Mouse (Mus musculus) B cell, adult 2 months (primary cell): ENCODE results near the gene Fgf2.
A peak's percentile ranks its signal among the peaks of the same experiment; 100 is the strongest.

Source experiments
- DNase-seq, 2 experiments: peaks; one replicate each; pipeline ENCODE4 v3.0.0; 2022

Gene Fgf2

DNA sequence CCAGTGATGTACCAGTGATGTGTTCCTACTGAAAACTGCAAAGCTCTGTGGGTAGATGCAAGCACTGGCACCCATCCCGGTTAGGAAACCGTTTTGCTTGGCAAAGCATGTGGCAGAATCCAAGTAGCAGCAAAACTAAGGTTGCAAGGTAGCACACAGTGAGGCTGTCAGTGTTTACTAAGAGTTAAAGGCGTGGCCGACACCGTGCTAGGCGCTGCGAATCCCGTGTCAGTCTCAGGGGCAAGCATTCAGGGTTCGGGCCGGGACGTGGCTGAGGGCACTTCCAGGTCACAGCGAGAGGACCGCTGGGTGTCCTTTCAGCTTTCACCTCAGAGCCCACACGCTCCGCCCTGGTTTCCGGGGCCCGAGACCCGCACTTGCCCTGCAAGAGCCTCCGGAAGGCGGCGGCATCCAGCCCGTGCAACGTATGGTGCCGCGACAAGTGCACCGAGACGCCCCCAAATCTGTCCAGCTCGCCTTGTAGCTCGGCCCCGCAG is 70.9 kb downstream of the Fgf2 start:
- no peak for DNase-seq

DNA sequence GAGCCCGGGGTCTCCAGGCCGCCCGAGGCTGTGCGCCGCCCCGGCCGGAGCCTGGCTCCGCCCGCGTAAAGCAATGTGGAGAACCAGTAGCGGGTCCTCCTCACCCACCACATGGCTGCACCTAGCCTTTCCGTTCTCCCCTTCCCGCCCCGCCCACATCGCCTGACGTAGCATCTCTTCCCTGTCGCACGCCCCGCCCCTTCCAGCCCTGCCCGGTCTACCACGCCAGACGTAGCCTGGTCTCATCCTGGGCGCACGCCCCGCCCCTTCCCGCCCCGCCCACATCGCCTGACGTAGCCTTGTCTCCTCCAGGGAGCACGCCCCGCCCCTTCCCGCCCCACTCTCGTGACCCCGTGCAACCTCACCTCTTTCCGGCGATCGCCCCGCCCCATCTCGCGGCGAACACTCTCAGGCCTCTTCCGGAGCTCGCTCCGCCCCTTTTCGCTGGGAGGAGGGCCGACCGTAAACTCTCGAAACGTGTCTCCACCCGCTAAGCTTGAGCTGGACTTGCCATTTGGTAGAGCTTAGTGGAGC is 71.4 kb downstream of the Fgf2 start, which contains the start of gene Spata5:
Spata5 (plus strand) TSS at position 439 of the 534 bp plus-strand sequence.
- peak; percentile 96 to 97 for DNase-seq

DNA sequence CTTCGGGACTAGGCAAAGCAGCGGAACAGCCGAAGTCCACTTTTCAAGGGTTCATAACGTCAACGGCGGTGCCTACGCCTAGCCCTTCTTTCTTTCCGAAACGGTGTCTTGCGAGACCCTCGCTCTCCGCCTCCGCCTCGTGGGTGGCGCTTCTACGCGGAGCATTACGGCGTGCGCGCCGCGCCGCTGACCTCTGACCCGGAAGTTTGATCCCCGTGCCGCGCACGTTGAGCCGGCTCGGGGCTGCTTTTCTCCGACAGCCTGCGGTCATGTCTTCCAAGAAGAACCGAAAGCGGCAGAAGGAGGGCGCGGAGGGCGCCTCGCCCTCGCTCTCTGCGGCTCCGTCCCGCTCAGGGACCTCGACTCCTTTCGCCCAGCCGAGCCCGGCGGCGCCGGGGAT is 71.9 kb downstream of the Fgf2 start, which contains the start of gene Nudt6:
Nudt6 (minus strand) TSS at position 140 of the 400 bp plus-strand sequence.
- peak; percentile 94 to 95 for DNase-seq

DNA sequence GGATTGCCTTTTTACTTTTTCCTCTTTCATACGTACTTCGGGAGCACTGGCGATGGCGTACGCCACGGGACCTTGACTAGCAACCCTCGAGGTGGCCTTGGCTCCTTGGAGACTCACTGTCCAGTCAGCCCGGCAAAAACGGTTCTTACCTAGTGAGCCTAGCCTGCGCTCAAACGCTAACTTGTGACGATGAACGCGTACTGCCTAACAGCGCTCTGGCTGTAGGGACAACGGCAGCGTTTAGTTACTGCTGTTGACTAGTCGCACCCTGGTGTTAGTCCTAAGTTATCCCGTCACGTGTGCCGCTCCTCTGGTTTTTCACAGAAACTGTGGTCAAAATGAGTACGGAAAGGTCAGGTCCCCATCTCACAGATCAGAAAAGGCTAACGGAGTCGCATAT is 72.5 kb downstream of the Fgf2 start:
- no peak for DNase-seq

DNA sequence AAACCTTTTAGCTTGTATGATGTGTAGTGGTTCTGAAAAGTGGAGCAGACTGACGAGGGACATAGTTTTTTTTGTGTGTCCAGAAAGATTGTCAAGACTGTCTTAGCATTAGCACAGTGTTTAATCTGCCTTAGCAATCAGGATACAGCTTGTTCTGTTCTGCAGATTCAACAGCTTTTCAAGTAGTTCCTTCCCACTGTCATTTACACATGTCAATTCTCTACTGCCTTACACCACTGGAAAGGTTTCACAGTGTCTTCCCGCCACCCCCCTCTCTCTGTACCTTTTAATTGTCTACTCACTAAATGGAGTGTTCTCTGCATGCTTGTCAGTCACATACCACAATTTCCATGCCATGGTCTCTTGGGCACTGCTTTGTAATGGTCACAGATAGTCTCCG is 73.0 kb downstream of the Fgf2 start:
- peak; percentile 4 to 6 for DNase-seq

DNA sequence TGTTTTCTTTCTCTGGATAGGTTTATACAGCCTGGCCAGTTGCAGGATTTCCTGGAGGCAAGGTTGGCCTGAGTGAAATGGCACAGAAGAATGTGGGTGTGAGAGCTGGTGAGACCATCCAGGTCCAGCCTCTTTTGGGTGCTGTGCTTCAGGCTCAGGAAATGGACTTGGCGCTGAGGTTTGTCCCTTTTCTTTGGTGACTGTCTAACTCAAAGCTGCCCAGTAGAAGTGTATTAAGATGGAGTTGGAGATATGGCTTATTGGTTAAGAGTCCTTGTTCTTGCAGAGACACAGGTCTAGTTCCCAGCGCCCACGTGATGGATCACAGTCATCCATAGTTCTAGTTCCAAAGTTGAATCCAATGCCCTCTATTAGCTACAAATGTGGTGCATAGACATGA is 77.9 kb downstream of the Fgf2 start:
- no peak for DNase-seq

DNA sequence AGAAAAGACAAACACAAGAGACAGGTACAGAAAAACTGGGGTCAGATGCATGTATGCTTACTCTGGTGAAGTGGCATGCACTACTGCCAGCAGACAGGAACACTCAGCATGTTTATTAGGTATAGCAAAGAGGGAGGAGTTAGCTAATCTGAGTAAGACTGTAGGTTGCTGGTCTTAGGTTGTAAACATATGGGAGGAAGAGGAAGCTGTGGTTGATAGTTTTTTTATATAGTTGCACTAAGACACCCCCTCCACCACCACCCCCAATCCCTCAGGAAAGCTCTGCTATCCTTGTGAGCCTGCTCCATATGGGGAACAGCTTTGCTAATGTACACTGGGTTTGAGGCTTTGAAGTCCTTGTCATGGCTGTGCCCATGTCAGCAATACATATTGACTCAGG is 82.2 kb downstream of the Fgf2 start:
- DNase-seq: no peak

DNA sequence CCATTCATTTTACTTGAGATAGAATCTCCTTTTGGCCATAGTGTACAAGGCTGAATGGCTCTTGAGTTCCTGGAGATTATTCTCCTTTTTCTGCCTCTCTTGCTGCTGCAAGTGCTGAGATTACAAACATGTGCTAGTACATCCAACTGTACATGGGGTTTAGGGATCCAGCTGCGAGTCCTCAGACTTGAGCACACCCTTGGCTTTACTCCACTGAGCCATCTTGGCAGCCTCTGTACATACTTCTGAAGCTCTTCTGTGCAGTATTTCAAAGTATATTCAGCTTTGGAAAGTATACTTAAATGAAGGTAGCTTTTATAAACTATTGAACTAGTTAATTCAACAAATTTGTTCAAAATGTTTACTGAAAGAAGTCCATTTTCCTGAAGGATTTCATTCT is 91.6 kb downstream of the Fgf2 start:
- DNase-seq: no peak

DNA sequence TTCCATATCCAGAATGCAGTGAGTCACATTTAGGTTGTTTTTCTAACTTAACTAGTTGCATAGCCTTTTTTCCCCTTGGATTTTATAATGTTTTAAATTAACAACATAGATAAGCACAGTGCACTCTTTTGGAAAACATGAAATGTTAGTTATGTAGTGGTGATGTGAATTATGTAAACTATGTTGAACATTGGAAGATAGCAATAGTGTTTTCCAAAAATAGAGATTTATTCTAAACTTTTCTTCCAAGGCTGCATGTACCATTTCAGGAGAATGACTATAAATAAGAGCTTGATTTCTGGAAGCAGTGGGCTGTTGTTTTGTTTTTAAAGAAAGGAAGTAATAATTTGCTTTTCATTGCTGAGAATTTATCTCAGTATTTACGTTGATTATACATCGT is 95.3 kb downstream of the Fgf2 start:
- no peak for DNase-seq

DNA sequence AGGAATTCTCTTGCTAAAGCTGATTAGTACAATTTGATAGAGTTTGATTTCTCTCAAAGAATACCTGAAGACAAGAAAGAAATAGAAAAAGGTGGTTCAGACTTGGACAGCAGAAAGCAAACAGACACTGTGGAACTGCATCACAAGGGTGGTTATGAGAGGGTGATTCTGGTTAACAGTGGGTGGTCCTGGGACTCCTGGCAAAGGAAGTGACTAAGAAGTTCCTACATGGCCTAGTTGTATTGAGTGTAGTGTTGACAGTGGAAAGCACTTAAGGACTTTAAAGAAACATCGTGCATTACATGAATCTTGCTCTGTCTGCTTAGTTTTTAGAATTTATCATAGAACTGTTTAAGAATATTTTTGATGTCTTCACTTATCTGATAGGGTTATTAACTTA is 107.8 kb downstream of the Fgf2 start:
- DNase-seq: no peak
